Mouse (Mus musculus): ENCODE measurements around the gene Slc35e1. TPM values are rescaled to one million over a fixed set of nuclear protein-coding genes. Genes with fewer than 3 reads are reported as not detected.
A peak's percentile ranks its signal among the peaks of the same experiment; 100 is the strongest.

Slc35e1 gene
- polyA plus RNA-seq, 1 experiment from 2014 or later = 6.6 TPM

DNA sequence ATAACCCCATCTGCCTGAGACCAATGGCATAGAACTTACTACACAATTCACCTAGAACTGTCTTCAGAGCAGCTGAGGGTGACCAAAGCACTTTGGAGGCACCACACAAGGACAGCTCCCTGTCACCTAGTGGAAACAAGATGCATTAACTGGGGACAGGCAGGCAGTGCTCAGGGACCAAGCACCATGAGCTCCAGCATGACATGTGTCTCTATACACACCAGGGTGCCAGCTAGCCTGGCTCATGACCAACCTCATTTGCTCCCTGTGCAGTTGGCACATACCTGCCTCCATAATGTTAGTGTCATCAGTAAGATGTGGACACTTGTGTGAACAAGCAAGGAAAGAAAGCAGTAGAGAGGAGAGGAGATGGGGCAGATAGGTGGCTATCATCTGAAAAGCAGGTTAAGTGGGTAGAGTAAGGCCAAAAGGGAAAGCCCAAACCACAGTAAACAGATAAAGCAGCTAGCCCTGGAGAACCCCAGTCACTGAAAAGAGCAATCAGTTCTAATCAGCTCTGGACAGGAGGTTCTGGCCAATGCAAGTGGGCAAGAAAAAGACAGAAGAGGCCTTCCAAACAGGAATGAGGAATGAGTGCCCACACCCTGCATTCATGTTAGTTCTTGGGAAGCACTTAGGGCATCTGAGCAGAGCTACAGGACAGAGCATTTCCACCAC is 12.4 kb upstream of the Slc35e1 start:
- Histone ChIP-seq H3K4me3 (replicated peaks; ENCODE audit: low read length) (no peak overlapping the region), H3K27ac (ENCODE audit: low read length) (no peak overlapping the region), H3K9ac (ENCODE audit: low read length) (no peak overlapping the region), H3K4me1 (ENCODE audit: control insufficient read depth, insufficient read depth, low read length) (0 out of 2 replicates have a peak, but pooled peaks cover 8% of the 10 kb centered on the region), H3K27me3 (ENCODE audit: control insufficient read depth, insufficient read depth, low read length) (no peaks in the 10 kb centered on the region), H3K9me3 (replicated peaks; ENCODE audit: control insufficient read depth, low read length) (no peaks in the 10 kb centered on the region), H3K4me2 (ENCODE audit: low read depth, low read length) (no peak overlapping the region), H3K36me3 (ENCODE audit: control insufficient read depth, insufficient read depth, low read length) (no peaks in the 10 kb centered on the region)
- ATAC-seq (ENCODE audit: insufficient read depth, low FRiP score) = no peak

DNA sequence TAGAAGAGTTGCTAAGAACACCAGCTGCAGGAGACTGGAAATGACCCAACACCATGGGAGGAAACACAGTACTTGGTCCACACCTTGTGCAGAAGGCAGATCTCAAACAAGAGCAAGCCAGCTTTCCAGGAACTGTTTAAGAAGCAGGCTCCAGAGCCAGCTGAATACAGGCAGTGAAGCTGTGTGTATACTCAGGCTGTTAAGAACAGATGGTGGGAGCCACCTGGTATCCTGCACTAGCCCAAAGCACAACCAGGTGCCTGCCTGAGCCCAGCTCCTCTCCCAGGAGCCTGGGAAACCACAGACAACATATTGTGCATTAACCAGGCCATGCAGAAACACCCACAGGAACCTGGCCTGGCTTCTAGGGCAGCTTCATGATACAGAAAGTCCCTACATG is 11.7 kb upstream of the Slc35e1 start:
- H3K9ac ChIP-seq (ENCODE audit: low read length) = no peak overlapping the region
- H3K27ac ChIP-seq (ENCODE audit: low read length) = no peak overlapping the region
- H3K27me3 ChIP-seq (ENCODE audit: control insufficient read depth, insufficient read depth, low read length) = no peaks in the 10 kb centered on the region
- no peak overlapping the region for H3K4me3 ChIP-seq (replicated peaks; ENCODE audit: low read length)
- ATAC-seq (ENCODE audit: insufficient read depth, low FRiP score) = no peak
- no peak overlapping the region for H3K4me2 ChIP-seq (ENCODE audit: low read depth, low read length)
- H3K36me3 ChIP-seq (ENCODE audit: control insufficient read depth, insufficient read depth, low read length) = no peaks in the 10 kb centered on the region
- 0 out of 2 replicates have a peak, but pooled peaks cover 8% of the 10 kb centered on the region for H3K4me1 ChIP-seq (ENCODE audit: control insufficient read depth, insufficient read depth, low read length)
- H3K9me3 ChIP-seq (replicated peaks; ENCODE audit: control insufficient read depth, low read length) = no peaks in the 10 kb centered on the region

- H3K4me1 ChIP-seq (ENCODE audit: control insufficient read depth, insufficient read depth, low read length) = 0 out of 2 replicates have a peak, but pooled peaks cover 8% of the 10 kb centered on the region
- no peak overlapping the region for H3K27ac ChIP-seq (ENCODE audit: low read length)
- peaks cover 5% of the 10 kb centered on the region; the same call in 1 of the 2 replicates for H3K36me3 ChIP-seq (ENCODE audit: control insufficient read depth, insufficient read depth, low read length)
- H3K4me3 ChIP-seq (replicated peaks; ENCODE audit: low read length) = no peak overlapping the region
- 85% methylated on average over 1 of the region's 1 CpGs for WGBS
- H3K9ac ChIP-seq (ENCODE audit: low read length) = no peak overlapping the region
- no peak for ATAC-seq (ENCODE audit: insufficient read depth, low FRiP score)
- H3K9me3 ChIP-seq (replicated peaks; ENCODE audit: control insufficient read depth, low read length) = no peaks in the 10 kb centered on the region
- H3K4me2 ChIP-seq (ENCODE audit: low read depth, low read length) = no peak overlapping the region
- H3K27me3 ChIP-seq (ENCODE audit: control insufficient read depth, insufficient read depth, low read length) = no peaks in the 10 kb centered on the region
Measured at GRCm38 (mm10) chr8:72500521-72500931, 8.1 kb upstream of the Slc35e1 start.

DNA sequence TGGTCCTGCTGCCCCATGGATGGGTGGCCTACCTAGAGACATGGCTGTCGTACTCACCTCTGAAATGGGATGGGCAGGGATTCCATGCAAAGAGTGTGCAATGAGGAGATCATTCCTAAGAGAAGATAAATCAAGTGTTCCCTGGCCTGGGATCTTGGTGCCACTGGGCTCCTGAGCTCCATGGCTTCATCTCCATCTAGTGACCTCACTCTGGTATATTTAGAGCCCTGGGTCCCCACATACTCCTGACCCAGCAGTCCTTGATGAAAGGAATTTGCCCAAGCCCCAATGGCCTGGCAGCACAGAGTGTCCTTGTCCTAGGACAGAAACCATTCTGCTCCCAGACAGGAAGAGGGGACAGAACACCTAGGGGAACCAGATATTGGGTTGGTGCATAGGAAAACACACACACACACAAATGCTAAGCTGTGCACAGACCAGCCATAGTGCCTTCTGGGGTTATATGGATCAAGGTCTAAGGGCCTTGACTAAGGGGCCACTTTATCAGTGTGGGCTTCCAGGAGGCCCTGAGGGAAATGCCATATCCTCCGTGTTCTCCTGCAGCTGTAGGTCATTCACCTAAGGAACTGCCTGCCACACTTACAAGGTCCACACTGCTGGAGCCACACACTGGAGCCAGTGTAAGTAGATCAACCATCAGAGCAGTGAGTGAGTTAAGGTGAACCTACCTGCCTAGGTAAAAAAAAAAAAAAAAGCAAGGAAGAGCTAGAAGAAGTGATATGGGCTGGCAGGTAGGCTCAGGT is 7.3 kb upstream of the Slc35e1 start:
- Histone ChIP-seq H3K4me1 (ENCODE audit: control insufficient read depth, insufficient read depth, low read length) (0 out of 2 replicates have a peak, but pooled peaks cover 8% of the 10 kb centered on the region), H3K9me3 (replicated peaks; ENCODE audit: control insufficient read depth, low read length) (no peaks in the 10 kb centered on the region), H3K4me2 (ENCODE audit: low read depth, low read length) (no peak overlapping the region), H3K9ac (ENCODE audit: low read length) (no peak overlapping the region), H3K4me3 (replicated peaks; ENCODE audit: low read length) (no peak overlapping the region), H3K27me3 (ENCODE audit: control insufficient read depth, insufficient read depth, low read length) (no peaks in the 10 kb centered on the region), H3K27ac (ENCODE audit: low read length) (no peak overlapping the region), H3K36me3 (ENCODE audit: control insufficient read depth, insufficient read depth, low read length) (peaks cover 10% of the 10 kb centered on the region; the same call in 1 of the 2 replicates)
- ATAC-seq (ENCODE audit: insufficient read depth, low FRiP score) = no peak
- 84% methylated on average over 2 of the region's 2 CpGs for WGBS

GRCm38 (mm10) chr8:72498527-72498926 is 6.1 kb upstream of the Slc35e1 start:
- no peaks in the 10 kb centered on the region for H3K9me3 ChIP-seq (replicated peaks; ENCODE audit: control insufficient read depth, low read length)
- no peak overlapping the region for H3K27ac ChIP-seq (ENCODE audit: low read length)
- no peak overlapping the region for H3K4me3 ChIP-seq (replicated peaks; ENCODE audit: low read length)
- H3K4me1 ChIP-seq (ENCODE audit: control insufficient read depth, insufficient read depth, low read length) = peaks cover 8% of the 10 kb centered on the region
- H3K36me3 ChIP-seq (ENCODE audit: control insufficient read depth, insufficient read depth, low read length) = peaks cover 10% of the 10 kb centered on the region; the same call in 1 of the 2 replicates
- H3K4me2 ChIP-seq (ENCODE audit: low read depth, low read length) = no peak overlapping the region
- no peaks in the 10 kb centered on the region for H3K27me3 ChIP-seq (ENCODE audit: control insufficient read depth, insufficient read depth, low read length)
- 90% methylated on average over 4 of the region's 4 CpGs for WGBS
- ATAC-seq (ENCODE audit: insufficient read depth, low FRiP score) = no peak
- no peak overlapping the region for H3K9ac ChIP-seq (ENCODE audit: low read length)

DNA sequence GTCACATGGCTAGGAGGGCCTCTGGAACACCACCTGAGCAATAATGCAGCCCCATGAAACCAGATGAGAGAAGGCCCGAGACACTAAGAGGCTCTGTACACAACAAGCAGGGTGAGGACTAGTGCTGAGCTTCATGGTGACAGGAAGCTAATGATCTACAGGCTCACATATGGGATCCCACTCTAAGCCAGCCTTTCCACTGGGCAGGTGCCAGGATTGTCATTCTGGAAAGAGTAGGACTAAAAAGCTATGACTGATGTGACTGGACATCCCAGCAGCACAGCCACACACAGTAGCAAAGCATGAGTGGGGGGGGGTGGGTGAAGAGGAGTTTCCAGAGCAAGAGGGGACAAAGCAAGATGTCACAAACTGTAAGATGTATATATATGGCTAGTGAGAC is 5.5 kb upstream of the Slc35e1 start:
- WGBS = 86% methylated on average over 1 of the region's 1 CpGs

DNA sequence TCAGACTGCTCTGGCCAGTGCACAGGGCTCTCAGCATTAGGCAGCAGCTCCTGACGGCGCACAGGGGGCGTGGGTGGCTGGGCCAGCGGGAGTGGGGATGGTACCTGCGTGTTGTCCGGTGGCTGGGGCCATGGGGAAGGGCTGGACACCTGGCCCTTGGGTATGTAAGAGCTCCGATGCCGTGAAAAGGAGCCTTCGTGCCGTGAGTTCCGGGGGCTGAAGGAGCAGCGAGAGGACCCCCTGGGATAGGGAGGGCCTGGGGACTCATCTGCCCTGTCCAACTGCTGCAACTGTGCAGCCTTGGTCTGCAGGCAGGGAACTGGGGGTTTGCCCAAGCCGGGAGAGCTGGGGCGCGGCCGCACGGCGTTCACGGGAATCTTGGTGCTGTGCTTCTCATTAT is 3.8 kb upstream of the Slc35e1 start:
- Histone ChIP-seq H3K9ac (ENCODE audit: low read length) (no peak overlapping the region), H3K4me1 (ENCODE audit: control insufficient read depth, insufficient read depth, low read length) (peaks cover 16% of the 10 kb centered on the region), H3K9me3 (replicated peaks; ENCODE audit: control insufficient read depth, low read length) (no peaks in the 10 kb centered on the region), H3K27me3 (ENCODE audit: control insufficient read depth, insufficient read depth, low read length) (no peaks in the 10 kb centered on the region), H3K27ac (ENCODE audit: low read length) (no peak overlapping the region), H3K4me3 (replicated peaks; ENCODE audit: low read length) (no peak overlapping the region), H3K4me2 (ENCODE audit: low read depth, low read length) (no peak overlapping the region), H3K36me3 (ENCODE audit: control insufficient read depth, insufficient read depth, low read length) (peaks cover 10% of the 10 kb centered on the region; the same call in 1 of the 2 replicates)
- ATAC-seq (ENCODE audit: insufficient read depth, low FRiP score) = no peak
- WGBS = 86% methylated on average over 19 of the region's 19 CpGs

More for the DNA sequence above, 5.5 kb upstream of the Slc35e1 start:
- Histone ChIP-seq H3K4me1 (ENCODE audit: control insufficient read depth, insufficient read depth, low read length) (peaks cover 9% of the 10 kb centered on the region), H3K36me3 (ENCODE audit: control insufficient read depth, insufficient read depth, low read length) (peaks cover 10% of the 10 kb centered on the region; the same call in 1 of the 2 replicates), H3K4me2 (ENCODE audit: low read depth, low read length) (no peak overlapping the region), H3K4me3 (replicated peaks; ENCODE audit: low read length) (no peak overlapping the region), H3K9me3 (replicated peaks; ENCODE audit: control insufficient read depth, low read length) (no peaks in the 10 kb centered on the region), H3K27me3 (ENCODE audit: control insufficient read depth, insufficient read depth, low read length) (no peaks in the 10 kb centered on the region), H3K9ac (ENCODE audit: low read length) (no peak overlapping the region), H3K27ac (ENCODE audit: low read length) (no peak overlapping the region)
- ATAC-seq (ENCODE audit: insufficient read depth, low FRiP score) = no peak

DNA sequence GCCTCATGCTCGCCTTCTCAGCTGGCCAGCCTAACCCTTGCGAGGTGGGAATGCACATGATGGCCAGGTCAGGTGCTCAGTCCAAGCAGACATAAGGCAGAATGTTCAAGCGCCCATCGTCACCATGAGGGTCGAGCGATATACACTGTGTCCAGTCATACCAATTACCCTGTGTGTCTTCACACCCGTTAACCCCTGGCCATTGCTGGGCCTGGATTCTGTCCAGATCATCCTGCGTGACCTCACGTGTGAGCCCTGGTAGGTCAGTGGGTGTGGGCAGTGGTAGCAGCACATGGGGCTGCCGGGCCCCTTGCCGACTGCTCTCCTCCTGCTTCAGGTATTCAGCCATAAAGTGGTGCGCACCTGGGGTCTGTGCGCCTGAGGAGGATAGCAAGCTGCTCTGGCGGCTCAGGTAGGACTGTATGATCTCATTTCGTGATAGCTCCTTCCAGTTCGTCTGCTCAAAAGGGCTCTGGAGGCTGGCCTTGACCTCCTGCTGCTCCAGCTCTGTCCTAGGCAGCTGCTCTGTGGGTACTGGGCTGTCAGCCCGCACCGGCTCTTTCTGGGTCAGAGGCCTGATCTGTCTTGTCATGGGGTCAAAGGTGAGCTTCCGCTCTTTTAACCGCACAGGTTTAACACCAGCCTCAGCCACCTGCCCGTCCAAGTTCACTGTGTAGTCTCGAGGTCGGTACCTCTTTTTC is 3.1 kb upstream of the Slc35e1 start:
- peaks cover 20% of the 10 kb centered on the region for H3K4me1 ChIP-seq (ENCODE audit: control insufficient read depth, insufficient read depth, low read length)
- WGBS = 88% methylated on average over 23 of the region's 23 CpGs
- peaks cover 10% of the 10 kb centered on the region; the same call in 1 of the 2 replicates for H3K36me3 ChIP-seq (ENCODE audit: control insufficient read depth, insufficient read depth, low read length)
- no peak overlapping the region for H3K27ac ChIP-seq (ENCODE audit: low read length)
- no peak overlapping the region for H3K4me2 ChIP-seq (ENCODE audit: low read depth, low read length)
- H3K27me3 ChIP-seq (ENCODE audit: control insufficient read depth, insufficient read depth, low read length) = no peaks in the 10 kb centered on the region
- no peak for ATAC-seq (ENCODE audit: insufficient read depth, low FRiP score)
- H3K4me3 ChIP-seq (replicated peaks; ENCODE audit: low read length) = no peak overlapping the region
- H3K9me3 ChIP-seq (replicated peaks; ENCODE audit: control insufficient read depth, low read length) = no peaks in the 10 kb centered on the region
- H3K9ac ChIP-seq (ENCODE audit: low read length) = no peak overlapping the region

DNA sequence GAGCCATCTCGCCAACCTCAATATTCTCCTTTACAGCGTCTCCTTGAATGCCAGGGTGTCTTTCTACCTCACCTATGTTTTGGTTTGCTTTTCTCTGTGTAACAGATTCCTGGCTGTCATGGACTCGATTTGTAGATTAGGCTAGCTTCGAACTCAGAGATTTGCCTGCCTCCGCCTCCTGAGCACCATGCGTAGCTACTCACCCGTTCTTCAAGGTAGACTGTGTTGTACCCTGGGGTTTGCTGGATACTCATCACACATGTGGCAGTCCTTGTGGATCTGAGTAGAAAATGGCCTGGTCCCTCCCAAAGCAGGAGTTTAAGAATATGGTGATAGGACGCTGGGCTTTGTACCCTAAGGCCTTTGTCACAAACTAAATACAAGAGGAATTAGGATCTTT is 967 bp upstream of the Slc35e1 start:
- peaks cover 10% of the 10 kb centered on the region; the same call in 1 of the 2 replicates for H3K36me3 ChIP-seq (ENCODE audit: control insufficient read depth, insufficient read depth, low read length)
- peak overlapping the region; percentile 68 for H3K9ac ChIP-seq (ENCODE audit: low read length)
- peaks cover 20% of the 10 kb centered on the region for H3K4me1 ChIP-seq (ENCODE audit: control insufficient read depth, insufficient read depth, low read length)
- WGBS = 11% methylated on average over 8 of the region's 8 CpGs
- ATAC-seq (ENCODE audit: insufficient read depth, low FRiP score) = no peak
- H3K9me3 ChIP-seq (replicated peaks; ENCODE audit: control insufficient read depth, low read length) = no peaks in the 10 kb centered on the region
- peak overlapping the region; percentile 42; the same call in 1 of the 2 replicates for H3K27ac ChIP-seq (ENCODE audit: low read length)
- H3K4me2 ChIP-seq (ENCODE audit: low read depth, low read length) = peak overlapping the region; percentile 59
- H3K27me3 ChIP-seq (ENCODE audit: control insufficient read depth, insufficient read depth, low read length) = no peaks in the 10 kb centered on the region
- peak overlapping the region; percentile 87 for H3K4me3 ChIP-seq (replicated peaks; ENCODE audit: low read length)

Measured in stomach, embryonic 16.5 days (tissue).